Mouse (Mus musculus) adrenal gland, adult (tissue): ENCODE results near the gene 2510039O18Rik.

Experiments used
- DNase-seq, 2 experiments: peaks; one replicate each; pipeline ENCODE4 v3.0.0; 2022 to 2023; ENCODE audit warnings: low spot score in 1 of 2; ENCODE audit not compliant: inconsistent age in 2 of 2

2510039O18Rik gene

DNA sequence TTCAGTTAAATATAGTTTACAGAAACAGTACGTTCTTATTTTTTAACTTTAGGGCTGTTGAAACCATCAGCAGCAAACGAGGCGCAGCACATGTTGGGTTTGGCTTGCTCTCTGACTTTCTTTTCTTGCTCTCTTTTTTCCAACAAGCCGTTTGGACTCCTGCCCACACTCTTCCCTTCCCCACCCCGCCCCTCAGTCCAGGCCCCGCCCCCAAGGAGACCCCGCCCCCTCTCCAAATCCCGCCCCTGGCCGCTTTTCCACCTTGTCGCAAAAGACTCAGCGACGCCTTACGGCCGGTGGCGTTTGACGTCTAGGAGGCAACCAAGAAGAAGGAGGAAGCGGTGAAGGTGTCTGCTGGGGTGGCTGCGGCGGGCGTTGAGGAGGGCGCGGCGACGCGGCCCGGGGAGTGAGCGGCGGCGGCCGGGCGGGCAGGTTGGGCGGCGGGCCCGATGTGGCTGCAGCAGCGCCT, at the start of gene 2510039O18Rik:
Gene 2510039O18Rik (plus strand): TSS at position 320 of the 469 bp plus-strand sequence.
- peak; percentile 88 to 95 for DNase-seq

DNA sequence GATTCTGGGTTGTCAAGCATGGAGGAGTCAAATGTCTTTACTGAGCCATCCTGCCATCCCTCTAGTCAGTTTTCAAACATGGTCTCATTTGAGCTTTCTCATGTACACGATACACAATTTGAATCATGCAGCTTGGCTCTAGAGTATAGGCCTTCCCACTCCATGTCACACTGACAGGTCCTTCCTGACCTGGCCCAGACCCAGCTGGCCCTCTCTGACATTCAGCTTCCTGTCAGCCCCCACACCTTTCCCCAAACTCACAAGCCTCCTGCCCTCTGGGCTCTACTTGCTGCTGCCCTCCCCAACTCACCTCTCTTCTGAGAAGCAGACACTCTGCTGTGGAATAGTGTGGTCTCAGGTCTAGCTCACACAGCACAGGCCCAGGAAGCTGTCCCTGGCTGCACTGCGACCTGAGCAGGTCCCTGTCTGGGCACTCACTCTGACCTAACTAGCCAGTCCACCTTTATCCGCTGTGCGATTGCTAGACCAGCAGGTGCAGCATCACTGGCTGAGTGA, 44.8 kb upstream of the 2510039O18Rik start:
- no peak for DNase-seq

GRCm38 (mm10) chr4:147896411-147896810, 44.3 kb upstream of the 2510039O18Rik start:
- DNase-seq: no peak

GRCm38 (mm10) chr4:147897348-147897747, 43.3 kb upstream of the 2510039O18Rik start:
- DNase-seq: no peak

DNA sequence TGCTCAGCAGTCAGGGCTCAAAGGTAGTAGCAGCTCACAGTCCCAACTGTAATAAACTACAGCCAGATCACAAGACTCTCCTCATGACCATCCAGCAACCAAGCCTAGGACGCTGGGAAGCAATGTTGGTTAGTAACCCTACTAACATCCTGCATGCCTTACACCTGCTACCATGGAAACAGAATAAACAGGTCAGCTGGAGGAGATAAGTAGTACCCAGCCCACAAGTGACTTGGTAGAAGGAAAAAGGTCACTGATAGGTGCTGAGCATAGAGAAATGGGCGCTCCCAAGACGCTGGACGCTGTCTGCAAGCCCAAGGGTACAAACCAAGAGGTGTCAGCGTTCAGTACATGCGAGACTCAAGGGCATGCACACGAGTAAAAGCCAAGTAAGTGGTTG, 40.2 kb upstream of the 2510039O18Rik start:
- no peak for DNase-seq

GRCm38 (mm10) chr4:147902906-147903500, 37.7 kb upstream of the 2510039O18Rik start:
- peak in 1 of 2 experiments; percentile 65 for DNase-seq

- DNase-seq: peak; percentile 53 to 87
These were observed 37.1 kb upstream of the 2510039O18Rik start for GRCm38 (mm10) chr4:147903601-147904000.

- DNase-seq: peak; percentile 92 to 98
These were observed 36.2 kb upstream of the 2510039O18Rik start, which contains the start of gene Mfn2 for GRCm38 (mm10) chr4:147904313-147905089. Mfn2 (minus strand) TSS chr4:147904704.

- peak in 1 of 2 experiments; percentile 28 for DNase-seq
These were observed 35.5 kb upstream of the 2510039O18Rik start for GRCm38 (mm10) chr4:147905090-147905659.

GRCm38 (mm10) chr4:147906230-147906629, 34.5 kb upstream of the 2510039O18Rik start:
- peak; percentile 71 to 82 for DNase-seq

- no peak for DNase-seq
These were observed 31.2 kb upstream of the 2510039O18Rik start for GRCm38 (mm10) chr4:147909486-147909885.

DNA sequence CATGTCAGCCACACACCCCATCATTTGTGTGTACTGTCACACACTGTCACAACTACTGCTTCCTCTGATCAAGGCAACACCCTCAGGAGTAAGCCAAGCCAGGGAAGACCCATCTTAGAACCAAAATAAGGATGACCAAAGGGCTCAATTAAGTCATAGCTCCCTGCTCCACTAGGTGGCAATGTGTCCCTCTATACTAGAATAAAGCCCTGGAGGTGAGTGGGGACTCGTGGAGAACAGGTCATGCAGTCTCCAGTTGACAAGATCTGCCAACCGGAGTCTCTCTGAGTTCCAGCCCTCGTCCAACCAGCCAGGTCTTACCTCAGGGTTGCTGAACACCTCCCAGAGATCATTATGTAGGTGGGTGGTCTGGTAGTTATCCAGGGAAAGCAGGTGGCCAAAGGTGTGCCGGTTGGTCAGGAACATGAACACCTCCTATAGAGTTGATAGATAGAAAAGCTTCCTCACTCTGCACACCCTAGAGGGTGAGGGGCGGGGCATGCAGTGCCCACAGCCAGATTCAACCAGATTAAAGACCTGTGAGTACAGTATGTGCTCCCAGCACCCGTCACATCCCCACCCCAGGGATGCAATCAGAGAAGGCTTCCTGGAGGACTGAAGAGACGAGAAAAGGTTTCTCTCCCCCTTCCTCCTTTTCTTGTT, 22.1 kb upstream of the 2510039O18Rik start:
- peak in 1 of 2 experiments; percentile 83 for DNase-seq

DNA sequence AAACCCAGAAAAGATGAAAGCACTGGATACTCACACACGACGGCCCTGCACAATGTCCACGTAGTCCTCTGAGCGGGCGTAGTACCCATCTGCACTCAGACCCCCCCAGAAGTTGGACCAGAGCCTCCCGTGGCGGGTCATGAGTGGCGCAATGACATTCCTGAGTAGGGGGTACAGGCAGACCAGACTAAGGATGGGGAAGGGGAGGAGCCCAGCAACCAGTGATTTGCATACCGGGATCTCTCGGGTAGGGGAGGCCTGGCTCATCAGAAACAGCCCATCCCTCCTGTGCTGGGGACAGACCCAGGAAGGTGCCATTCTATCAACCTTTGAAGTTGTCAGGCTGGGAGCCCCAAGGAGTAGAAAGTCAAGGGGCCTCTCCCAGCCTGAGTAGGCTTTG, 19.7 kb upstream of the 2510039O18Rik start:
- no peak for DNase-seq

DNA sequence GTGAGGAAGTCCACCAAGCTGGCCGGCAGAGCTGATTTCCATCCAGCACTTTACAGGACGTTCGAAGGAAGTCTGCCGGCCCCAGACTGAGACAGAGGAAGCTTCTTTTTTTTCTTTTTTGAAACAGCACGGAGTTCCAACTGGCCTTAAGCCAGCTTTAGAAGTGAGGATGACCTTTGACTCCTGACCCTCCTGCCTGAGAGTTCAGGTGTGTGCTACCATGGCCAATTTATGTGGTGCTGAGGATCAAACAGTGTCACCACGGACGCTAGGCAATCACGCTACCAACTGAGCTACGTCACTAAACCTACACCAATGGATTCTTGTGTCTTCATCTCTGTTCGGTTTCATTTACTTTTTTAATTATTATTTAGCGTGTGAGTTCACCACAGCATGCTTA, 18.4 kb upstream of the 2510039O18Rik start:
- DNase-seq: no peak

- peak; percentile 55 to 71 for DNase-seq
These were observed 13.0 kb upstream of the 2510039O18Rik start for GRCm38 (mm10) chr4:147927705-147928104.

- DNase-seq: no peak
These were observed 12.6 kb upstream of the 2510039O18Rik start for GRCm38 (mm10) chr4:147928136-147928535.

DNA sequence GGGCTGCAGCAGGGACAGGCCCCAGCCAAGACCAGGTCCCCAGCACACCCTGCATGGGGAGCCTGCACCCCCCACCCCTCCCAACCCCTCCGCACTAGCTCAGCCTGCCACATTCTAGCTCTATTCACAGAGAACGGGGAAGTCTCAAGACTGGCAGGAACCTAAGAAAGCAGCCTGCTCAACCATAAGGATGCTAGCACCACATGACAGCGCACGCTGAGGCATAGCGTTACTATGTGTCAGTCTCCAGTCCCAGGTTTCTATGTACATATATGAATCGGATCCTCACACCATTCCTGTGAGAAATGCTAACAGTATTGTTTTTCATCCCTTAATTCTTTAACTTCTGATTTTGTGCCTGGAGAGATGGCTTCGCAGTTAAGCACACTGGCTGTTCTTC, 12.2 kb upstream of the 2510039O18Rik start:
- DNase-seq: no peak

GRCm38 (mm10) chr4:147930946-147931345, 9.7 kb upstream of the 2510039O18Rik start:
- no peak for DNase-seq

DNA sequence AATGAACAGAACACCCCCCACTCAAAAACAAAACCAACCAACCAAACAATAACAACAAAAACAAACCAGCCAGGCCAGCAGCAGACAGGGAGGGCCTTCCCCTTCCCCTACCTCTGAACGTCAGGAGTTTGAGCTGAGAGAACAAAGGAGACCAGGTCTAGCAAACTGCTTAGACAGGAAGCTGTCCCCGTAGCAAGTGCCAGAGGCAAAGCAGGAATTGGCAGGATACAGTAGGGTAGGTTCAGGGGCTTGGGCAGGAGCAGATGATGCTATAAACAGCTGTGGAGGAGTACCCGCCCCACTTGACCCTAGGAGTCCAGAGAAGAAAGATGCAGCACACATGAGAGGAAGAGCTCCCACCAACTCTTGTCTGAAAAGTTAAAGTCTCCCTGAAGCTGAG, 6.6 kb upstream of the 2510039O18Rik start:
- no peak for DNase-seq

- no peak for DNase-seq
These were observed 6.1 kb upstream of the 2510039O18Rik start for GRCm38 (mm10) chr4:147934611-147935010.

- peak in 1 of 2 experiments; percentile 53 for DNase-seq
These were observed 4.8 kb upstream of the 2510039O18Rik start for GRCm38 (mm10) chr4:147935904-147936303.
